Mouse (Mus musculus): ENCODE measurements at regions not wholly inside any gene's neighbourhood (a gene's known extent, or its start where the extent isn't known, plus 50 kb on each side); places are given as distances from the start of the nearest gene placed in this dataset.

GRCm38 (mm10) chr14:99771009-99771408, 472.5 kb downstream of the Klf5 start:
- DNase-seq (ENCODE audit: low spot score) (no peak), ATAC-seq (ENCODE audit: low FRiP score) (no peak)
- Histone ChIP-seq H3K27me3 (ENCODE audit: insufficient read depth, low read length) (no peaks in the 10 kb centered on the region), H3K36me3 (ENCODE audit: insufficient read depth, low read length) (no peaks in the 10 kb centered on the region), H3K4me1 (ENCODE audit: insufficient read depth, low read length) (no peaks in the 10 kb centered on the region), H3K27ac (ENCODE audit: low read depth, low read length) (no peak overlapping the region), H3K4me2 (ENCODE audit: low read depth, low read length, poor library complexity, severe bottlenecking) (no peak overlapping the region), H3K4me3 (ENCODE audit: low read depth, low read length) (no peak overlapping the region), H3K9ac (replicated peaks; ENCODE audit: low read length, poor library complexity, severe bottlenecking) (no peak overlapping the region), H3K9me3 (ENCODE audit: low read length) (no peaks in the 10 kb centered on the region)
- 94% methylated on average over 1 of the region's 1 CpGs for WGBS
- TF ChIP-seq CTCF (IDR thresholded peaks at IDR 0.05): no peak

GRCm38 (mm10) chr14:99772774-99773423, 474.4 kb downstream of the Klf5 start:
- Histone ChIP-seq H3K36me3 (ENCODE audit: insufficient read depth, low read length) (no peaks in the 10 kb centered on the region), H3K27ac (ENCODE audit: low read depth, low read length) (no peak overlapping the region), H3K9ac (replicated peaks; ENCODE audit: low read length, poor library complexity, severe bottlenecking) (no peak overlapping the region), H3K9me3 (ENCODE audit: low read length) (no peaks in the 10 kb centered on the region), H3K4me1 (ENCODE audit: insufficient read depth, low read length) (no peaks in the 10 kb centered on the region), H3K4me3 (ENCODE audit: low read depth, low read length) (no peak overlapping the region), H3K4me2 (ENCODE audit: low read depth, low read length, poor library complexity, severe bottlenecking) (no peak overlapping the region), H3K27me3 (ENCODE audit: insufficient read depth, low read length) (no peaks in the 10 kb centered on the region)
- 83% methylated on average over 19 of the region's 19 CpGs for WGBS
- ATAC-seq (ENCODE audit: low FRiP score) (no peak), DNase-seq (ENCODE audit: low spot score) (no peak)
- TF ChIP-seq CTCF (IDR thresholded peaks at IDR 0.05): no peak

GRCm38 (mm10) chr14:99778477-99778876, 480.0 kb downstream of the Klf5 start:
- no peak for ATAC-seq (ENCODE audit: low FRiP score)
- H3K27ac ChIP-seq (ENCODE audit: low read depth, low read length): no peak overlapping the region
- no peak for TF ChIP-seq CTCF (IDR thresholded peaks at IDR 0.05)
- H3K9ac ChIP-seq (replicated peaks; ENCODE audit: low read length, poor library complexity, severe bottlenecking): no peak overlapping the region
- H3K36me3 ChIP-seq (ENCODE audit: insufficient read depth, low read length): no peaks in the 10 kb centered on the region
- no peaks in the 10 kb centered on the region for H3K9me3 ChIP-seq (ENCODE audit: low read length)
- H3K4me2 ChIP-seq (ENCODE audit: low read depth, low read length, poor library complexity, severe bottlenecking): no peak overlapping the region
- DNase-seq (ENCODE audit: low spot score): no peak
- H3K4me3 ChIP-seq (ENCODE audit: low read depth, low read length): no peak overlapping the region
- 62% methylated on average over 8 of the region's 8 CpGs for WGBS
- no peaks in the 10 kb centered on the region for H3K4me1 ChIP-seq (ENCODE audit: insufficient read depth, low read length)
- no peaks in the 10 kb centered on the region for H3K27me3 ChIP-seq (ENCODE audit: insufficient read depth, low read length)

DNA sequence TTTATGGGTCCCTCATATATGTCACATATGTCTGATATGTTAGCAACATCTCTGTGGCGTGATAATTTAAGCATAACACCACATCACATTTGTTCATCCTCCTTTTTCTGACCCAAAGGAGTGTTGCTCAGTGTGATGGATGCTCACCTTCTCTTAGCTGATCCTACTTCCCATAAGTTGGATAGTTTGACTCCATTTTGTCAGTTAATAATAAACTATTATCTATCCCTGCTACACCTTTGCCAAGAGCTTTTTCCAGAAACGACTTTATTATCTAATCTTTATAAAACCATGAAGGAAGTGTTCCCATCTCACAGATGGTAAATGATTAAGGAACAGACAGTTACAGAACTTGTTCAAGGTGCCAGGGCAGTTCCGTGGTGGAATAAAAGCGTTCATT, 480.5 kb downstream of the Klf5 start:
- Histone ChIP-seq H3K4me3 (ENCODE audit: low read depth, low read length) (no peak overlapping the region), H3K9me3 (ENCODE audit: low read length) (no peaks in the 10 kb centered on the region), H3K27ac (ENCODE audit: low read depth, low read length) (no peak overlapping the region), H3K4me2 (ENCODE audit: low read depth, low read length, poor library complexity, severe bottlenecking) (no peak overlapping the region), H3K36me3 (ENCODE audit: insufficient read depth, low read length) (no peaks in the 10 kb centered on the region), H3K4me1 (ENCODE audit: insufficient read depth, low read length) (no peaks in the 10 kb centered on the region), H3K27me3 (ENCODE audit: insufficient read depth, low read length) (no peaks in the 10 kb centered on the region), H3K9ac (replicated peaks; ENCODE audit: low read length, poor library complexity, severe bottlenecking) (no peak overlapping the region)
- ATAC-seq (ENCODE audit: low FRiP score) (no peak), DNase-seq (ENCODE audit: low spot score) (no peak)
- no peak for TF ChIP-seq CTCF (IDR thresholded peaks at IDR 0.05)
- 88% methylated on average over 4 of the region's 4 CpGs for WGBS

DNA sequence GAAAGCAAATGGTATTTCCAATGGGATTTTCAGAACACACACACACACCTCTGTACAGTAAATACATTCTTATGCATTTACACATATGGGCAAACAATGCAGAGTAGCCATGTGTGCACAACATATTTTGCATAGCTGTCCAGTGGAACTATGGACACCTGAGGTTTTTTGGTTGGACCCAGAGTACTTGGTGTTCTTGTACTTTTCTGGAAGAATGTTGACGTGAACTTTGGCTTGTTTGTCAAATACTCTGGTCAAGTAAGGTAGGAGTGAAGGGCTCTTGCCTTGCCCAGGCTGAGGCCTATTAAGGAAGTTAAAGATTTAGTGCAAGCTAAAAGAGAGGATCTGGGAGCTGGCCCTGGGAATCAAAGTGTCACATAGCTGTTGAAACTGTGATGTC, 485.2 kb downstream of the Klf5 start:
- ATAC-seq (ENCODE audit: low FRiP score) (no peak), DNase-seq (ENCODE audit: low spot score) (no peak)
- no peak overlapping the region for H3K27ac ChIP-seq (ENCODE audit: low read depth, low read length)
- H3K9me3 ChIP-seq (ENCODE audit: low read length): no peaks in the 10 kb centered on the region
- no peaks in the 10 kb centered on the region for H3K36me3 ChIP-seq (ENCODE audit: insufficient read depth, low read length)
- no peak overlapping the region for H3K4me2 ChIP-seq (ENCODE audit: low read depth, low read length, poor library complexity, severe bottlenecking)
- no peak overlapping the region for H3K9ac ChIP-seq (replicated peaks; ENCODE audit: low read length, poor library complexity, severe bottlenecking)
- no peak for TF ChIP-seq CTCF (IDR thresholded peaks at IDR 0.05)
- no peaks in the 10 kb centered on the region for H3K27me3 ChIP-seq (ENCODE audit: insufficient read depth, low read length)
- no peak overlapping the region for H3K4me3 ChIP-seq (ENCODE audit: low read depth, low read length)
- 94% methylated on average over 1 of the region's 1 CpGs for WGBS
- H3K4me1 ChIP-seq (ENCODE audit: insufficient read depth, low read length): no peaks in the 10 kb centered on the region

DNA sequence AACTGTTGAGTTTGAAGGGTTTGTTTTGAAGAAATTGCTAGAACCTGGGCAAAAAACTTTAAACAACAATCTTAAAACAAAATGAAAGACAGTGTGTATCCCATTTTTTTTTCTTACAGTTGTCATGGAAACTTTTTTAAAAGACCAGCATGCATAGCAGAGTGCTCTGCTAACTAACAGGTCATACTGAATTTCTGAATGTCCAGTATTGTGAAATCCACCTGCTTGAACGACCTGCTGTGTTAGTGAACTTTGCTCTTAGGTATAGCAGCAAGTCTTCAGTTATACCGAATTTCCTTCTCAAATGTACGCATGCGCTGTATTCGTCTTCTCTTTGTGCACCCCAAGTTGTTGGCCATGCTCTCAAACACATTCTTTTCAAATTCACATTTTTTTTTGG, 486.6 kb downstream of the Klf5 start:
- H3K4me1 ChIP-seq (ENCODE audit: insufficient read depth, low read length): no peaks in the 10 kb centered on the region
- no peak for TF ChIP-seq CTCF (IDR thresholded peaks at IDR 0.05)
- ATAC-seq (ENCODE audit: low FRiP score) (no peak), DNase-seq (ENCODE audit: low spot score) (no peak)
- H3K9me3 ChIP-seq (ENCODE audit: low read length): no peaks in the 10 kb centered on the region
- no peak overlapping the region for H3K4me3 ChIP-seq (ENCODE audit: low read depth, low read length)
- no peak overlapping the region for H3K9ac ChIP-seq (replicated peaks; ENCODE audit: low read length, poor library complexity, severe bottlenecking)
- no peaks in the 10 kb centered on the region for H3K27me3 ChIP-seq (ENCODE audit: insufficient read depth, low read length)
- no peak overlapping the region for H3K4me2 ChIP-seq (ENCODE audit: low read depth, low read length, poor library complexity, severe bottlenecking)
- no peak overlapping the region for H3K27ac ChIP-seq (ENCODE audit: low read depth, low read length)
- H3K36me3 ChIP-seq (ENCODE audit: insufficient read depth, low read length): no peaks in the 10 kb centered on the region
- 83% methylated on average over 5 of the region's 5 CpGs for WGBS

Measured in midbrain, postnatal 0 days (tissue).